Mouse (Mus musculus): ENCODE results near the gene Cstl1.

DNA sequence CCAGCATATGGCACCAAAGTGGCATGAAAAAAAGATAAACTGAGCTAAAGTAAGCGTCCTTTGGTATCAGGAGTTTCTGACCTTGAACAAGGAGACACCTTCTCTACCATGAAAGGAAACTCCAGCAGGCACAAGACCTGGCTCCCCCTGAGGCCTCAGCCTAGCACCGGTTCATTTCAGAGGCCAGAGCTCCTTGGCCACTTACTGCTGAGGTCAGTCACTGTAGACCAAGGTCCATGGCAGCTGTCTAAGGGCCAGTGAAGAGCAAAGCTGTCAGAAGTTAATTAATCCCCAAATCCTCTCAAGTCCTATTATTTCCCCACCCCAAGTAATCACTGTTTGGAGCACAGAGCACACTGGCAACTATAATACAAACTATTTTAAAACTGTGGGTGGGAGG lies 33.1 kb upstream of the Cstl1 start:
- TF ChIP-seq CTCF (IDR thresholded peaks at IDR 0.05; ENCODE audit: borderline replicate concordance, control insufficient read depth, extremely low read depth, insufficient read depth, low read length, poor library complexity) (no peak), POLR2A (IDR thresholded peaks at IDR 0.05; ENCODE audit: control insufficient read depth, extremely low read depth, insufficient read depth, low read length, poor library complexity) (no peak)
